Mouse (Mus musculus) neural tube, embryonic 12.5 days (tissue): ENCODE data around the gene Pakap. TPM values are rescaled to one million over a fixed set of nuclear protein-coding genes. Genes with fewer than 3 reads are reported as not detected.

ENCODE experiments used
- ATAC-seq: fragments of 200-750 bp; cut with Nextera tagmentation; 2 replicates; pipeline ENCODE4 v1.8.0; 2017; ENCODE audit warnings: low read depth, mild to moderate bottlenecking, moderate TSS enrichment, moderate library complexity; ENCODE audit not compliant: low FRiP score
- H3K27ac ChIP-seq: fragments of 300-500 bp; sonication (generic); 2 replicates; pipeline ENCODE4 v1.5.1; 2016
- H3K27me3 ChIP-seq: fragments of 300-500 bp; sonication (generic); replicated peaks from 2 replicates; pipeline ENCODE4 v1.6.1; 2016; ENCODE audit warnings: mild to moderate bottlenecking
- H3K36me3 ChIP-seq: fragments of 300-500 bp; sonication (generic); 2 replicates; pipeline ENCODE4 v1.6.1; 2016; ENCODE audit warnings: mild to moderate bottlenecking
- H3K4me1 ChIP-seq: fragments of 300-500 bp; sonication (generic); 2 replicates; pipeline ENCODE4 v1.6.1; 2016
- H3K4me2 ChIP-seq: fragments of 300-500 bp; sonication (generic); replicated peaks from 2 replicates; pipeline ENCODE4 v1.6.1; 2016; ENCODE audit warnings: mild to moderate bottlenecking
- H3K4me3 ChIP-seq: fragments of 300-500 bp; sonication (generic); 2 replicates; pipeline ENCODE4 v1.5.1; 2016
- H3K9ac ChIP-seq: fragments of 300-500 bp; sonication (generic); 2 replicates; pipeline ENCODE4 v1.6.1; 2016; ENCODE audit warnings: mild to moderate bottlenecking
- H3K9me3 ChIP-seq: fragments of 300-500 bp; sonication (generic); 2 replicates; pipeline ENCODE4 v1.6.1; 2016; ENCODE audit warnings: mild to moderate bottlenecking
- WGBS: fragments of 180-500 bp; shearing (Covaris S2); methylation state at CpG from one replicate; pipeline ENCODE4 v1.1.7; 2016; 5-methylcytosine and 5-hydroxymethylcytosine counted together
- polyA plus RNA-seq: library from polyadenylated mRNA; unstranded; fragments of >200 nt; fragmentation: Nextera tagmentation; extraction: Ambion mirVana; gene quantifications from 2 replicates; pipeline ENCODE4 v1.2.1, GENCODE M21; 2016

The Pakap gene
- polyA plus RNA-seq, 1 experiment from 2014 or later = 16.7 TPM

GRCm38 (mm10) chr4:57637636-57638386, 69.8 kb downstream of the Pakap start:
- peak overlapping the region; percentile 57 for H3K4me2 ChIP-seq
- H3K9me3 ChIP-seq = no peaks in the 10 kb centered on the region
- peaks cover 14% of the 10 kb centered on the region for H3K4me1 ChIP-seq
- H3K36me3 ChIP-seq = no peaks in the 10 kb centered on the region
- H3K27ac ChIP-seq = no peak overlapping the region; the same call in 1 of the 2 replicates
- H3K4me3 ChIP-seq = peak overlapping the region; percentile 18
- no peaks in the 10 kb centered on the region for H3K27me3 ChIP-seq
- peak overlapping the region; percentile 47; the same call in 1 of the 2 replicates for H3K9ac ChIP-seq
- 27% methylated on average over 24 of the region's 24 CpGs for WGBS
- peak; percentile 63 for ATAC-seq

- peak overlapping the region; percentile 57; the same call in 1 of the 2 replicates for H3K4me2 ChIP-seq
- no peak overlapping the region for H3K4me3 ChIP-seq
- WGBS = 80% methylated on average over 9 of the region's 9 CpGs
- ATAC-seq = no peak
- peaks cover 14% of the 10 kb centered on the region for H3K4me1 ChIP-seq
- no peak overlapping the region for H3K9ac ChIP-seq
- H3K36me3 ChIP-seq = no peaks in the 10 kb centered on the region
- H3K27ac ChIP-seq = no peak overlapping the region
- H3K9me3 ChIP-seq = no peaks in the 10 kb centered on the region
- H3K27me3 ChIP-seq = no peaks in the 10 kb centered on the region
These were observed 71.0 kb downstream of the Pakap start for GRCm38 (mm10) chr4:57638941-57639340.

- no peak overlapping the region for H3K4me2 ChIP-seq
- WGBS = 55% methylated on average over 7 of the region's 7 CpGs
- ATAC-seq = no peak
These were observed 72.2 kb downstream of the Pakap start for GRCm38 (mm10) chr4:57640222-57640621.

GRCm38 (mm10) chr4:57640971-57641370, 73.0 kb downstream of the Pakap start:
- no peak overlapping the region for H3K27ac ChIP-seq
- H3K4me3 ChIP-seq = no peak overlapping the region
- no peak overlapping the region for H3K9ac ChIP-seq
- H3K36me3 ChIP-seq = no peaks in the 10 kb centered on the region
- H3K9me3 ChIP-seq = no peaks in the 10 kb centered on the region
- no peaks in the 10 kb centered on the region for H3K27me3 ChIP-seq
- ATAC-seq = no peak
- WGBS = 88% methylated on average over 3 of the region's 3 CpGs
- H3K4me1 ChIP-seq = peaks cover 14% of the 10 kb centered on the region
- H3K4me2 ChIP-seq = no peak overlapping the region

More at GRCm38 (mm10) chr4:57640222-57640621, 72.2 kb downstream of the Pakap start:
- no peak overlapping the region for H3K27ac ChIP-seq
- H3K4me1 ChIP-seq = peaks cover 14% of the 10 kb centered on the region
- H3K9me3 ChIP-seq = no peaks in the 10 kb centered on the region
- H3K4me3 ChIP-seq = no peak overlapping the region
- no peaks in the 10 kb centered on the region for H3K36me3 ChIP-seq
- H3K9ac ChIP-seq = no peak overlapping the region
- H3K27me3 ChIP-seq = no peaks in the 10 kb centered on the region

GRCm38 (mm10) chr4:57650994-57651393, 83.0 kb downstream of the Pakap start:
- WGBS = 78% methylated on average over 1 of the region's 1 CpGs
- H3K4me1 ChIP-seq = no peaks in the 10 kb centered on the region
- H3K9ac ChIP-seq = no peak overlapping the region

GRCm38 (mm10) chr4:57651547-57651946, 83.6 kb downstream of the Pakap start:
- 83% methylated on average over 8 of the region's 8 CpGs for WGBS
- ATAC-seq = no peak
- H3K27me3 ChIP-seq = no peaks in the 10 kb centered on the region

More at GRCm38 (mm10) chr4:57650994-57651393, 83.0 kb downstream of the Pakap start:
- Histone ChIP-seq H3K36me3 (no peaks in the 10 kb centered on the region), H3K9me3 (no peaks in the 10 kb centered on the region), H3K4me2 (no peak overlapping the region), H3K27me3 (no peaks in the 10 kb centered on the region), H3K4me3 (no peak overlapping the region), H3K27ac (no peak overlapping the region)
- ATAC-seq = no peak

GRCm38 (mm10) chr4:57652185-57652904, 84.4 kb downstream of the Pakap start:
- no peak for ATAC-seq
- no peak overlapping the region for H3K4me2 ChIP-seq
- no peaks in the 10 kb centered on the region for H3K4me1 ChIP-seq
- WGBS = 85% methylated on average over 5 of the region's 5 CpGs
- H3K36me3 ChIP-seq = no peaks in the 10 kb centered on the region
- no peak overlapping the region for H3K9ac ChIP-seq
- no peaks in the 10 kb centered on the region for H3K27me3 ChIP-seq
- no peak overlapping the region for H3K27ac ChIP-seq
- no peaks in the 10 kb centered on the region for H3K9me3 ChIP-seq
- H3K4me3 ChIP-seq = no peak overlapping the region

More at GRCm38 (mm10) chr4:57651547-57651946, 83.6 kb downstream of the Pakap start:
- H3K4me1 ChIP-seq = no peaks in the 10 kb centered on the region
- no peak overlapping the region for H3K4me3 ChIP-seq
- H3K4me2 ChIP-seq = no peak overlapping the region
- H3K9ac ChIP-seq = no peak overlapping the region
- H3K9me3 ChIP-seq = no peaks in the 10 kb centered on the region
- H3K36me3 ChIP-seq = no peaks in the 10 kb centered on the region
- no peak overlapping the region for H3K27ac ChIP-seq

GRCm38 (mm10) chr4:57655966-57656365, 88.0 kb downstream of the Pakap start:
- H3K4me1 ChIP-seq = peaks cover 11% of the 10 kb centered on the region; the same call in 1 of the 2 replicates
- H3K36me3 ChIP-seq = no peaks in the 10 kb centered on the region
- H3K27ac ChIP-seq = no peak overlapping the region
- no peak overlapping the region for H3K9ac ChIP-seq
- H3K4me3 ChIP-seq = no peak overlapping the region
- no peaks in the 10 kb centered on the region for H3K27me3 ChIP-seq
- no peak for ATAC-seq
- WGBS = 77% methylated on average over 1 of the region's 1 CpGs
- no peaks in the 10 kb centered on the region for H3K9me3 ChIP-seq
- no peak overlapping the region for H3K4me2 ChIP-seq

- 93% methylated on average over 12 of the region's 12 CpGs for WGBS
- peaks cover 12% of the 10 kb centered on the region; the same call in 1 of the 2 replicates for H3K4me1 ChIP-seq
- no peak overlapping the region for H3K9ac ChIP-seq
- no peak overlapping the region for H3K4me2 ChIP-seq
- no peaks in the 10 kb centered on the region for H3K36me3 ChIP-seq
- no peak for ATAC-seq
- H3K27me3 ChIP-seq = no peaks in the 10 kb centered on the region
- no peak overlapping the region for H3K27ac ChIP-seq
- H3K4me3 ChIP-seq = no peak overlapping the region
- no peaks in the 10 kb centered on the region for H3K9me3 ChIP-seq
These were observed 88.4 kb downstream of the Pakap start for GRCm38 (mm10) chr4:57656388-57656787.

- Histone ChIP-seq H3K27ac (no peak overlapping the region), H3K4me2 (no peak overlapping the region), H3K9me3 (no peaks in the 10 kb centered on the region), H3K4me1 (peaks cover 12% of the 10 kb centered on the region; the same call in 1 of the 2 replicates), H3K27me3 (no peaks in the 10 kb centered on the region), H3K36me3 (no peaks in the 10 kb centered on the region), H3K9ac (no peak overlapping the region), H3K4me3 (no peak overlapping the region)
- ATAC-seq = no peak
- WGBS = 87% methylated on average over 3 of the region's 3 CpGs
These were observed 88.9 kb downstream of the Pakap start for GRCm38 (mm10) chr4:57656861-57657260.

GRCm38 (mm10) chr4:57660470-57660869, 92.5 kb downstream of the Pakap start:
- Histone ChIP-seq H3K4me2 (0 out of 2 replicates have a peak overlapping the region, but pooled peaks have one; percentile 5), H3K36me3 (no peaks in the 10 kb centered on the region), H3K4me1 (peaks cover 12% of the 10 kb centered on the region; the same call in 1 of the 2 replicates), H3K9me3 (no peaks in the 10 kb centered on the region), H3K27ac (no peak overlapping the region), H3K27me3 (no peaks in the 10 kb centered on the region), H3K4me3 (no peak overlapping the region), H3K9ac (no peak overlapping the region)
- 7% methylated on average over 4 of the region's 4 CpGs for WGBS
- peak; percentile 61; the same call in 1 of the 2 replicates for ATAC-seq

GRCm38 (mm10) chr4:57666101-57666500, 98.1 kb downstream of the Pakap start:
- no peaks in the 10 kb centered on the region for H3K27me3 ChIP-seq
- ATAC-seq = no peak
- no peaks in the 10 kb centered on the region for H3K36me3 ChIP-seq
- no peaks in the 10 kb centered on the region for H3K9me3 ChIP-seq
- H3K9ac ChIP-seq = no peak overlapping the region
- H3K27ac ChIP-seq = no peak overlapping the region
- no peak overlapping the region for H3K4me2 ChIP-seq
- WGBS = 70% methylated on average over 3 of the region's 3 CpGs
- H3K4me1 ChIP-seq = no peaks in the 10 kb centered on the region
- H3K4me3 ChIP-seq = no peak overlapping the region
